Mouse (Mus musculus) kidney, adult 2 months (tissue): ENCODE results near the gene Slc41a3. TPM values are rescaled to one million over a fixed set of nuclear protein-coding genes. Genes with fewer than 3 reads are reported as not detected.

ENCODE experiments used
- DNase-seq: peaks from one replicate; pipeline ENCODE4 v3.0.0; 2021
- H3K27ac ChIP-seq: fragments of 200-500 bp; 2 replicates; pipeline ENCODE4 v1.5.1; 2012; ENCODE audit warnings: low read depth, low read length, control low read depth, inconsistent platforms; ENCODE audit not compliant: insufficient read depth
- H3K27me3 ChIP-seq: fragments of 200-500 bp; replicated peaks from 2 replicates; pipeline ENCODE4 v1.6.1; 2012; ENCODE audit warnings: mild to moderate bottlenecking, moderate library complexity, low read length, inconsistent platforms; ENCODE audit not compliant: control insufficient read depth, insufficient read depth
- H3K36me3 ChIP-seq: fragments of 200-500 bp; 2 replicates; pipeline ENCODE4 v1.6.1; 2012; ENCODE audit warnings: mild to moderate bottlenecking, moderate library complexity, low read length, inconsistent platforms; ENCODE audit not compliant: control insufficient read depth, insufficient read depth
- H3K4me1 ChIP-seq: fragments of 200-500 bp; 2 replicates; pipeline ENCODE4 v1.6.1; 2011; ENCODE audit warnings: low read length; ENCODE audit not compliant: control insufficient read depth, insufficient read depth
- H3K4me3 ChIP-seq: fragments of 200-500 bp; 2 replicates; pipeline ENCODE4 v1.5.1; 2011; ENCODE audit warnings: mild to moderate bottlenecking, low read depth, low read length, control low read depth; ENCODE audit not compliant: insufficient read depth
- CTCF ChIP-seq: fragments of 200-500 bp; conservative IDR thresholded peaks from 2 replicates; pipeline ENCODE4 v1.5.1; 2011; ENCODE audit warnings: low read depth, mild to moderate bottlenecking, control low read depth, low read length, moderate library complexity, mixed read lengths; ENCODE audit not compliant: insufficient read depth, insufficient read length
- POLR2A ChIP-seq: fragments of 200-500 bp; IDR thresholded peaks from one replicate; pipeline ENCODE4 v1.6.1; 2011; ENCODE audit warnings: low read depth, low read length, control low read depth
- WGBS: fragments of 180-500 bp; shearing (Covaris S2); methylation state at CpG from one replicate; pipeline ENCODE4 v1.1.7; 2018; 5-methylcytosine and 5-hydroxymethylcytosine counted together
- polyA plus RNA-seq: library from polyadenylated mRNA; depleted of rRNA; stranded (reverse); fragments of >200 nt; gene quantifications from 2 replicates; pipeline ENCODE4 v1.2.3, GENCODE M21; 2012

Slc41a3 gene
- polyA plus RNA-seq, 1 experiment = 8.0 TPM

GRCm38 (mm10) chr6:90668693-90669092 is 64.2 kb downstream of the Slc41a3 start:
- WGBS = 45% methylated on average over 9 of the region's 9 CpGs
- DNase-seq = no peak
- Histone ChIP-seq H3K4me1 (no peaks in the 10 kb centered on the region), H3K27ac (no peak overlapping the region), H3K4me3 (no peak overlapping the region), H3K36me3 (peaks cover 2% of the 10 kb centered on the region; the same call in 1 of the 2 replicates), H3K27me3 (no peaks in the 10 kb centered on the region)
- TF ChIP-seq CTCF = no peak
- no peak for TF ChIP-seq POLR2A

- Histone ChIP-seq H3K27me3 (no peaks in the 10 kb centered on the region), H3K36me3 (peaks cover 5% of the 10 kb centered on the region; the same call in 1 of the 2 replicates), H3K4me1 (peaks cover 10% of the 10 kb centered on the region), H3K4me3 (no peak overlapping the region), H3K27ac (peak overlapping the region; percentile 36; the same call in 1 of the 2 replicates)
- TF ChIP-seq CTCF (no peak), POLR2A (no peak)
- WGBS = 67% methylated on average over 4 of the region's 4 CpGs
- DNase-seq = peak; percentile 71
Measured at GRCm38 (mm10) chr6:90678759-90679158, 74.2 kb downstream of the Slc41a3 start.

- 42% methylated on average over 12 of the region's 12 CpGs for WGBS
Measured at GRCm38 (mm10) chr6:90680401-90680800, 75.9 kb downstream of the Slc41a3 start.

DNA sequence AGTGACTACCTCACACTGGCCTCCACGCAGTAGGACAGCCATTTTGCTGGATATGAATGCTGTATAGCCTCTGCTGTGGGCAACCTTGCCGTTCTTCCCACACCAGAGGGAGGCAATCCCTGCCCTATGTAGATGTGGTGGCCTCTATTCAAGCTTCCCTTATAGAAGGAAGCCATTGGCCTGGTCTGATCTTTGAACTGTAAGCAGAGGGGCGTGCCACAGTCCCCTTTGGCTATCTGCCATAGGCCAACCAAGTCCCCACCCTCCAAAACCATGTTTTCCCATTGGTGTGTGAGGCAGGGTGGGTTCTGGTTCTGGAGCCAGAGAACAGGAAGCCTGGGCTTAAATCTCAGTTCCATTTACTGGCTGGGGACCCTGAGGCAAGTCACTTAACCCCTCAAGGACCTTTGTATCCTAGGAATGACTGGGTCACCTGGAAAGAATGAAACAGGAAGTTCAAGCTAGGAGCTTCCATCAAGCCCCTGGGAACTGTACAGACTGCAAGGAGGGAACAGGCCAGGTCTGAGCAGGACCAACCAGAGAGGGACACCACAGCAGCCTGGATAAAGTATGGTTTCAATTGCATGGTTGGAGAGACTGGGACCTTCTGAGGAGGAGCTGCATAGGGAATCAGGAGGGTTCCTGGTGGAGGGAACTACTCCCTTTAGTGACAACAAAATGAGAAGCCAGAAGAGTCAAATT is 79.5 kb downstream of the Slc41a3 start:
- H3K27ac ChIP-seq = no peak overlapping the region
- WGBS = 58% methylated on average over 3 of the region's 3 CpGs
- no peak overlapping the region for H3K4me3 ChIP-seq
- no peaks in the 10 kb centered on the region for H3K27me3 ChIP-seq
- DNase-seq = peak; percentile 54
- TF ChIP-seq POLR2A (no peak), CTCF (no peak; the same call in 1 of the 2 replicates)
- peaks cover 20% of the 10 kb centered on the region for H3K4me1 ChIP-seq
- H3K36me3 ChIP-seq = no peaks in the 10 kb centered on the region

More at GRCm38 (mm10) chr6:90680401-90680800, 75.9 kb downstream of the Slc41a3 start:
- Histone ChIP-seq H3K4me1 (peaks cover 21% of the 10 kb centered on the region), H3K27me3 (no peaks in the 10 kb centered on the region), H3K27ac (no peak overlapping the region; the same call in 1 of the 2 replicates), H3K36me3 (peaks cover 5% of the 10 kb centered on the region; the same call in 1 of the 2 replicates), H3K4me3 (no peak overlapping the region)
- DNase-seq = peak; percentile 24
- TF ChIP-seq CTCF = no peak
- TF ChIP-seq POLR2A = no peak

DNA sequence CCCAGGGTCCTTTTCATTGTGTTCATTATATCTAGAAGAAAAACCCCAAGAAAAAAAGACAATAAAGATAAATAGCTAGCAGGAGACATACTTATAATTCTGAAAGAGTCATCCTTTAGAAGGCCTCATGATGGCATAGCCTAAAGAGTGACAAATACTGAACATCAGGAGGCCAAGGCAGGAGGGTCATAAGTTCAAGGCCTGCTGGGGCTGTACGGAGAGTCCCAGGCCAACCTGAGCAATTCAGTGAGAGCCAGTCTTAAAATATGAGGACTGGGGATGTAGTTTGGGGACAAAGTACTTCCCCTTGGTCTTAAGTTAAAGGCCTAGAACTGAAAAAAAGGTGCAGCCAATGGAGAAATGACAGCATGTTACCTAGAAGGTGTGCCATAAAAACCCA is 82.3 kb downstream of the Slc41a3 start:
- DNase-seq = no peak

GRCm38 (mm10) chr6:90688003-90688402 is 83.5 kb downstream of the Slc41a3 start:
- Histone ChIP-seq H3K4me1 (peaks cover 20% of the 10 kb centered on the region), H3K27me3 (no peaks in the 10 kb centered on the region), H3K36me3 (peaks cover 2% of the 10 kb centered on the region; the same call in 1 of the 2 replicates), H3K27ac (no peak overlapping the region), H3K4me3 (no peak overlapping the region)
- 95% methylated on average over 6 of the region's 6 CpGs for WGBS
- TF ChIP-seq POLR2A = no peak
- no peak for TF ChIP-seq CTCF
- DNase-seq = no peak

More for the DNA sequence above, 82.3 kb downstream of the Slc41a3 start:
- 58% methylated on average over 1 of the region's 1 CpGs for WGBS
- peaks cover 20% of the 10 kb centered on the region for H3K4me1 ChIP-seq
- no peak overlapping the region for H3K27ac ChIP-seq
- no peak overlapping the region for H3K4me3 ChIP-seq
- H3K27me3 ChIP-seq = no peaks in the 10 kb centered on the region
- peaks cover 2% of the 10 kb centered on the region; the same call in 1 of the 2 replicates for H3K36me3 ChIP-seq
- TF ChIP-seq CTCF = no peak
- no peak for TF ChIP-seq POLR2A

DNA sequence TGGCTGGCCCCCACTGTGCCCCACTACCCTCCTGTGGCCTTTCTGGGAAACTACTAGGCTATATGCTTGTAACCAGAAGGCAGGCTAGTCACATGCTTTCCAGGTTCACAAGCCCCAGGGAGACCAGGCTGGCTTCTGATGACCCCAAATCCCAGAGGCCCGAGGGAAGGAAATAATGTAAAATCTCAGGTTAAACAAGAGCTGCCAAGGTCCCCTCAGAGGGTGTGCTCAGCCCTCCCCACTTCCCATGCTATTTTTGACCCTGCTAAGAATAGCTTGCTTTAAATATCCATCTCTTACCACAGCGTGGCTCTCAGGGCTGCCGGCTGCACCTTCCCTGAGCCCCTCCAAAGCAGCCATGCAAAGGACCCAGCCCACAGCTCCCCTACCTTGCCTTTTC is 84.2 kb downstream of the Slc41a3 start:
- 27% methylated on average over 3 of the region's 3 CpGs for WGBS
- Histone ChIP-seq H3K27ac (0 out of 2 replicates have a peak overlapping the region, but pooled peaks have one; percentile 2), H3K27me3 (no peaks in the 10 kb centered on the region), H3K4me3 (no peak overlapping the region), H3K4me1 (peaks cover 15% of the 10 kb centered on the region), H3K36me3 (peaks cover 2% of the 10 kb centered on the region; the same call in 1 of the 2 replicates)
- TF ChIP-seq POLR2A (no peak), CTCF (no peak)
- DNase-seq = peak; percentile 50
